Mouse (Mus musculus): ENCODE data around the gene Arhgap11a. TPM values are rescaled to one million over a fixed set of nuclear protein-coding genes. Genes with fewer than 3 reads are reported as not detected.

The Arhgap11a gene
- 5.2 and 8.0 TPM in 2 replicates for polyA plus RNA-seq (2015; fragmentation: Nextera tagmentation; extraction: Ambion mirVana)

GRCm38 (mm10) chr2:113848245-113849121 is at the start of gene Arhgap11a:
TSS of gene Arhgap11a (minus strand) at chr2:113848661.
- Histone ChIP-seq H3K4me1 (ENCODE audit: control insufficient read depth, insufficient read depth, low read depth, low read length) (peaks cover 13% of the 10 kb centered on the region), H3K9me3 (ENCODE audit: control insufficient read depth, low read length) (no peaks in the 10 kb centered on the region), H3K4me3 (ENCODE audit: low read length) (peak within 1 kb of the TSS; percentile 84), H3K36me3 (ENCODE audit: control insufficient read depth, insufficient read depth, low read length) (no peaks in the 10 kb centered on the region), H3K27me3 (replicated peaks; ENCODE audit: control insufficient read depth, insufficient read depth, low read length) (no peaks in the 10 kb centered on the region; the same call in 1 of the 2 replicates), H3K27ac (ENCODE audit: low read depth, low read length) (peak within 1 kb of the TSS; percentile 85), H3K9ac (ENCODE audit: low read depth, low read length) (peak within 1 kb of the TSS; percentile 63), H3K4me2 (ENCODE audit: low read length) (peak within 1 kb of the TSS; percentile 99)
- ATAC-seq = peak; percentile 98
- under 1% methylated on average over 48 of the region's 48 CpGs for WGBS

- no peak overlapping the region for H3K9ac ChIP-seq (ENCODE audit: low read depth, low read length)
- no peaks in the 10 kb centered on the region for H3K4me1 ChIP-seq (ENCODE audit: control insufficient read depth, insufficient read depth, low read depth, low read length)
- ATAC-seq = no peak
- H3K27me3 ChIP-seq (replicated peaks; ENCODE audit: control insufficient read depth, insufficient read depth, low read length) = no peaks in the 10 kb centered on the region
- no peaks in the 10 kb centered on the region for H3K9me3 ChIP-seq (ENCODE audit: control insufficient read depth, low read length)
- no peak overlapping the region for H3K4me3 ChIP-seq (ENCODE audit: low read length)
- no peak overlapping the region for H3K27ac ChIP-seq (ENCODE audit: low read depth, low read length)
- no peaks in the 10 kb centered on the region for H3K36me3 ChIP-seq (ENCODE audit: control insufficient read depth, insufficient read depth, low read length)
- no peak overlapping the region for H3K4me2 ChIP-seq (ENCODE audit: low read length)
- WGBS = 84% methylated on average over 10 of the region's 12 CpGs
Observed at GRCm38 (mm10) chr2:113893385-113894122, 45.1 kb upstream of the Arhgap11a start.

- H3K4me2 ChIP-seq (ENCODE audit: low read length) = no peak overlapping the region
- no peak overlapping the region for H3K4me3 ChIP-seq (ENCODE audit: low read length)
- H3K9ac ChIP-seq (ENCODE audit: low read depth, low read length) = no peak overlapping the region
- H3K36me3 ChIP-seq (ENCODE audit: control insufficient read depth, insufficient read depth, low read length) = no peaks in the 10 kb centered on the region
- 62% methylated on average over 4 of the region's 4 CpGs for WGBS
- no peaks in the 10 kb centered on the region for H3K4me1 ChIP-seq (ENCODE audit: control insufficient read depth, insufficient read depth, low read depth, low read length)
- peak; percentile 50; the same call in 1 of the 2 replicates for ATAC-seq
- no peaks in the 10 kb centered on the region for H3K27me3 ChIP-seq (replicated peaks; ENCODE audit: control insufficient read depth, insufficient read depth, low read length)
- no peaks in the 10 kb centered on the region for H3K9me3 ChIP-seq (ENCODE audit: control insufficient read depth, low read length)
- H3K27ac ChIP-seq (ENCODE audit: low read depth, low read length) = no peak overlapping the region
Observed at GRCm38 (mm10) chr2:113887166-113887565, 38.7 kb upstream of the Arhgap11a start.

- H3K4me2 ChIP-seq (ENCODE audit: low read length) = no peak overlapping the region
- no peak overlapping the region for H3K4me3 ChIP-seq (ENCODE audit: low read length)
- no peak overlapping the region for H3K27ac ChIP-seq (ENCODE audit: low read depth, low read length)
- H3K36me3 ChIP-seq (ENCODE audit: control insufficient read depth, insufficient read depth, low read length) = no peaks in the 10 kb centered on the region
- WGBS = 87% methylated on average over 1 of the region's 1 CpGs
- H3K9me3 ChIP-seq (ENCODE audit: control insufficient read depth, low read length) = no peaks in the 10 kb centered on the region
- ATAC-seq = no peak
- H3K4me1 ChIP-seq (ENCODE audit: control insufficient read depth, insufficient read depth, low read depth, low read length) = no peaks in the 10 kb centered on the region
- no peaks in the 10 kb centered on the region for H3K27me3 ChIP-seq (replicated peaks; ENCODE audit: control insufficient read depth, insufficient read depth, low read length)
- no peak overlapping the region for H3K9ac ChIP-seq (ENCODE audit: low read depth, low read length)
Observed at GRCm38 (mm10) chr2:113886061-113886460, 37.6 kb upstream of the Arhgap11a start.

GRCm38 (mm10) chr2:113870115-113870514 is 21.7 kb upstream of the Arhgap11a start:
- 86% methylated on average over 1 of the region's 1 CpGs for WGBS

GRCm38 (mm10) chr2:113868404-113868803 is 19.9 kb upstream of the Arhgap11a start:
- Histone ChIP-seq H3K9me3 (ENCODE audit: control insufficient read depth, low read length) (no peaks in the 10 kb centered on the region), H3K36me3 (ENCODE audit: control insufficient read depth, insufficient read depth, low read length) (no peaks in the 10 kb centered on the region), H3K27me3 (replicated peaks; ENCODE audit: control insufficient read depth, insufficient read depth, low read length) (no peaks in the 10 kb centered on the region), H3K9ac (ENCODE audit: low read depth, low read length) (no peak overlapping the region), H3K4me3 (ENCODE audit: low read length) (no peak overlapping the region), H3K4me2 (ENCODE audit: low read length) (no peak overlapping the region), H3K27ac (ENCODE audit: low read depth, low read length) (no peak overlapping the region), H3K4me1 (ENCODE audit: control insufficient read depth, insufficient read depth, low read depth, low read length) (no peaks in the 10 kb centered on the region)
- ATAC-seq = no peak
- WGBS = 82% methylated on average over 4 of the region's 4 CpGs

More at GRCm38 (mm10) chr2:113870115-113870514, 21.7 kb upstream of the Arhgap11a start:
- Histone ChIP-seq H3K4me3 (ENCODE audit: low read length) (no peak overlapping the region), H3K4me2 (ENCODE audit: low read length) (no peak overlapping the region), H3K4me1 (ENCODE audit: control insufficient read depth, insufficient read depth, low read depth, low read length) (no peaks in the 10 kb centered on the region), H3K27me3 (replicated peaks; ENCODE audit: control insufficient read depth, insufficient read depth, low read length) (no peaks in the 10 kb centered on the region), H3K36me3 (ENCODE audit: control insufficient read depth, insufficient read depth, low read length) (no peaks in the 10 kb centered on the region), H3K9ac (ENCODE audit: low read depth, low read length) (no peak overlapping the region), H3K27ac (ENCODE audit: low read depth, low read length) (no peak overlapping the region), H3K9me3 (ENCODE audit: control insufficient read depth, low read length) (no peaks in the 10 kb centered on the region)
- no peak for ATAC-seq

- 39% methylated on average over 2 of the region's 2 CpGs for WGBS
- Histone ChIP-seq H3K9ac (ENCODE audit: low read depth, low read length) (no peak overlapping the region), H3K27ac (ENCODE audit: low read depth, low read length) (no peak overlapping the region), H3K4me2 (ENCODE audit: low read length) (no peak overlapping the region), H3K9me3 (ENCODE audit: control insufficient read depth, low read length) (no peaks in the 10 kb centered on the region), H3K36me3 (ENCODE audit: control insufficient read depth, insufficient read depth, low read length) (no peaks in the 10 kb centered on the region), H3K27me3 (replicated peaks; ENCODE audit: control insufficient read depth, insufficient read depth, low read length) (no peaks in the 10 kb centered on the region), H3K4me1 (ENCODE audit: control insufficient read depth, insufficient read depth, low read depth, low read length) (no peaks in the 10 kb centered on the region), H3K4me3 (ENCODE audit: low read length) (no peak overlapping the region)
- ATAC-seq = no peak
Observed at GRCm38 (mm10) chr2:113866155-113866554, 17.7 kb upstream of the Arhgap11a start.

- Histone ChIP-seq H3K27me3 (replicated peaks; ENCODE audit: control insufficient read depth, insufficient read depth, low read length) (no peaks in the 10 kb centered on the region; the same call in 1 of the 2 replicates), H3K4me3 (ENCODE audit: low read length) (peak overlapping the region; percentile 84), H3K27ac (ENCODE audit: low read depth, low read length) (peak overlapping the region; percentile 85), H3K36me3 (ENCODE audit: control insufficient read depth, insufficient read depth, low read length) (no peaks in the 10 kb centered on the region), H3K9ac (ENCODE audit: low read depth, low read length) (peak overlapping the region; percentile 63), H3K4me1 (ENCODE audit: control insufficient read depth, insufficient read depth, low read depth, low read length) (peaks cover 13% of the 10 kb centered on the region), H3K4me2 (ENCODE audit: low read length) (peak overlapping the region; percentile 99), H3K9me3 (ENCODE audit: control insufficient read depth, low read length) (no peaks in the 10 kb centered on the region)
- under 1% methylated on average over 3 of the region's 3 CpGs for WGBS
- ATAC-seq = peak; percentile 71
Observed at GRCm38 (mm10) chr2:113849141-113849540, 680 bp upstream of the Arhgap11a start.

Data from hindbrain, embryonic 16.5 days (tissue).